ENCODE assay signal across 25 mouse cellular contexts in genomic region chr6:54679686-54680085, GRCm38 (mm10). TPM values are rescaled to one million over a fixed set of nuclear protein-coding genes. Genes with fewer than 3 reads are reported as not detected.
A peak's percentile ranks its signal among the peaks of the same experiment; 100 is the strongest.
DNase-seq lines count a peak whose midpoint lies in the region; ATAC-seq and TF ChIP-seq lines count a peak whose summit lies in the region.
"Had no signal": no experiment of that assay in that cellular context is flagged by ENCODE, and none has a peak within 500 bp of the region (broad histone marks: within the 10 kb centered on the region; RNA-seq: fewer than 3 reads in every experiment).

No protein-coding gene starts in this region.

- 43% methylated on average over 5 of the region's 5 CpGs for WGBS in liver, embryonic 13.5 days (ENCODE audit: insufficient replicate concordance)
- 47% methylated on average over 5 of the region's 5 CpGs for WGBS in liver, embryonic 12.5 days (ENCODE audit: insufficient replicate concordance)
- 39% methylated on average over 5 of the region's 5 CpGs for WGBS in liver, postnatal 0 days (ENCODE audit: insufficient replicate concordance)
- WGBS in lung, adult 2 months, result 80% methylated on average over 5 of the region's 5 CpGs
- WGBS in heart, embryonic 11.5 days (ENCODE audit: insufficient replicate concordance), result 69% methylated on average over 5 of the region's 5 CpGs

- H3K4me3 ChIP-seq in liver, embryonic 13.5 days (replicated peaks), result no peak overlapping the region
- H3K4me3 ChIP-seq in liver, embryonic 12.5 days, result no peak overlapping the region
- no peak overlapping the region for H3K4me3 ChIP-seq in liver, postnatal 0 days (ENCODE audit: low read depth, low read length)
- no peak overlapping the region for H3K4me3 ChIP-seq in lung, adult 2 months (replicated peaks; ENCODE audit: extremely low read depth, low read depth, low read length)
- no peak overlapping the region for H3K4me3 ChIP-seq in heart, embryonic 11.5 days (ENCODE audit: low read depth, low read length)
- H3K4me3 ChIP-seq: hindbrain, embryonic 12.5 days; left cerebral cortex, adult 2 months; limb, embryonic 15.5 days; midbrain, embryonic 12.5 days; neural tube, embryonic 15.5 days had no signal

- H3K4me2 ChIP-seq in liver, embryonic 13.5 days, result no peak overlapping the region
- no peak overlapping the region for H3K4me2 ChIP-seq in liver, embryonic 12.5 days
- peak overlapping the region; percentile 14 for H3K4me2 ChIP-seq in liver, postnatal 0 days (ENCODE audit: low read depth, low read length)
- no peak overlapping the region for H3K4me2 ChIP-seq in heart, embryonic 11.5 days
- H3K4me2 ChIP-seq: hindbrain, embryonic 12.5 days; limb, embryonic 15.5 days; midbrain, embryonic 12.5 days; neural tube, embryonic 15.5 days had no signal

- ATAC-seq in liver, embryonic 13.5 days (ENCODE audit: low read depth), result 0 out of 2 replicates have a peak, but pooled peaks have one; percentile 19
- no peak for ATAC-seq in liver, embryonic 12.5 days
- peak; percentile 12; the same call in 1 of the 2 replicates for ATAC-seq in liver, postnatal 0 days
- ATAC-seq in heart, embryonic 11.5 days (replicated peaks; ENCODE audit: insufficient number of reproducible peaks, low FRiP score, low TSS enrichment), result no peak
- ATAC-seq: forebrain, postnatal 0 days; intestine, postnatal 0 days; lung, postnatal 0 days had no signal

- no peak overlapping the region for H3K27ac ChIP-seq in liver, embryonic 13.5 days
- H3K27ac ChIP-seq in liver, embryonic 12.5 days, result no peak overlapping the region
- H3K27ac ChIP-seq in liver, postnatal 0 days (ENCODE audit: low read depth), result peak overlapping the region; percentile 37; the same call in 1 of the 2 replicates
- no peak overlapping the region for H3K27ac ChIP-seq in heart, embryonic 11.5 days (ENCODE audit: low read depth, low read length)
- H3K27ac ChIP-seq: hindbrain, embryonic 12.5 days; left cerebral cortex, adult 2 months; limb, embryonic 15.5 days; midbrain, embryonic 12.5 days; neural tube, embryonic 15.5 days had no signal

- TF ChIP-seq POLR2A in lung, adult 2 months (IDR thresholded peaks at IDR 0.05; ENCODE audit: borderline replicate concordance, extremely low read depth, low read depth, low read length), result no peak

- peak; percentile 16 for DNase-seq in liver, embryonic 13.5 days
- DNase-seq in c-Kit-positive CD71-positive TER-119-negative erythroid progenitor cells, embryonic 14.5 days (ENCODE audit: low read depth), result peak; percentile 46
- peak; percentile 62 for DNase-seq in liver, postnatal 0 days
- peak; percentile 77 to 80 for DNase-seq in spleen, postnatal 4 days (ENCODE audit: low spot score in 2 of 2)
- DNase-seq in lung, adult 2 months, result no peak
- DNase-seq: adrenal gland, postnatal 25 days; cerebellum, adult 11-12 months; cerebellum, postnatal 10 days; forebrain, postnatal 0 days; gastrocnemius, postnatal 14 days; heart, adult 18-20 months; kidney, postnatal 25 days; left cerebral cortex, postnatal 4 days; right cerebral cortex, adult 18-20 months; right cerebral cortex, postnatal 4 days; thymus, postnatal 25 days had no signal

- no peak overlapping the region for H3K9ac ChIP-seq in liver, embryonic 13.5 days
- no peak overlapping the region for H3K9ac ChIP-seq in liver, embryonic 12.5 days
- no peak overlapping the region for H3K9ac ChIP-seq in liver, postnatal 0 days (replicated peaks)
- no peak overlapping the region for H3K9ac ChIP-seq in heart, embryonic 11.5 days (ENCODE audit: low read depth, low read length)
- H3K9ac ChIP-seq: forebrain, postnatal 0 days; hindbrain, embryonic 12.5 days; limb, embryonic 15.5 days; midbrain, embryonic 12.5 days; neural tube, embryonic 15.5 days had no signal

- H3K9me3 ChIP-seq in liver, embryonic 13.5 days (replicated peaks), result no peaks in the 10 kb centered on the region
- no peaks in the 10 kb centered on the region for H3K9me3 ChIP-seq in liver, embryonic 12.5 days (replicated peaks)
- no peaks in the 10 kb centered on the region for H3K9me3 ChIP-seq in liver, postnatal 0 days (ENCODE audit: low read length)
- H3K9me3 ChIP-seq in heart, embryonic 11.5 days (replicated peaks; ENCODE audit: control insufficient read depth, low read length), result no peaks in the 10 kb centered on the region
- H3K9me3 ChIP-seq: hindbrain, embryonic 12.5 days; limb, embryonic 15.5 days; midbrain, embryonic 12.5 days; neural tube, embryonic 15.5 days had no signal

- TF ChIP-seq CTCF in liver, postnatal 0 days (IDR thresholded peaks at IDR 0.05; ENCODE audit: low read depth), result no peak
- no peak for TF ChIP-seq CTCF in lung, adult 2 months (IDR thresholded peaks at IDR 0.05; ENCODE audit: insufficient read depth, low read length)

- H3K4me1 ChIP-seq in liver, embryonic 13.5 days (replicated peaks), result peaks cover 32% of the 10 kb centered on the region
- peaks cover 31% of the 10 kb centered on the region for H3K4me1 ChIP-seq in liver, embryonic 12.5 days
- H3K4me1 ChIP-seq in liver, postnatal 0 days (ENCODE audit: insufficient read depth), result peaks cover 18% of the 10 kb centered on the region
- peaks cover 12% of the 10 kb centered on the region for H3K4me1 ChIP-seq in lung, adult 2 months (ENCODE audit: control insufficient read depth, insufficient read depth, low read length)
- H3K4me1 ChIP-seq in heart, embryonic 11.5 days (ENCODE audit: control insufficient read depth, insufficient read depth, low read length), result peaks cover 4% of the 10 kb centered on the region; the same call in 1 of the 2 replicates

- TF ChIP-seq EP300 in liver, postnatal 0 days (IDR thresholded peaks at IDR 0.05; ENCODE audit: low read depth), result peak; percentile 87

- peaks cover 34% of the 10 kb centered on the region for H3K27me3 ChIP-seq in liver, embryonic 13.5 days
- peaks cover 36% of the 10 kb centered on the region for H3K27me3 ChIP-seq in liver, embryonic 12.5 days (replicated peaks)
- peaks cover 12% of the 10 kb centered on the region; the same call in 1 of the 2 replicates for H3K27me3 ChIP-seq in liver, postnatal 0 days (ENCODE audit: insufficient read depth, low read length)
- H3K27me3 ChIP-seq in heart, embryonic 11.5 days (ENCODE audit: control insufficient read depth, insufficient read depth, low read length), result peaks cover 23% of the 10 kb centered on the region

- no peaks in the 10 kb centered on the region for H3K36me3 ChIP-seq in liver, embryonic 13.5 days
- H3K36me3 ChIP-seq in liver, embryonic 12.5 days, result no peaks in the 10 kb centered on the region
- H3K36me3 ChIP-seq in liver, postnatal 0 days (replicated peaks; ENCODE audit: insufficient read depth, low read length), result no peaks in the 10 kb centered on the region
- no peaks in the 10 kb centered on the region for H3K36me3 ChIP-seq in heart, embryonic 11.5 days (ENCODE audit: control insufficient read depth, insufficient read depth, low read length)
- H3K36me3 ChIP-seq: hindbrain, embryonic 12.5 days; limb, embryonic 15.5 days; midbrain, embryonic 12.5 days; neural tube, embryonic 15.5 days had no signal

RNA-seq across cellular contexts. Expression of gene Mturn, which starts 1.7 kb away (rescaled TPM):
- polyA plus RNA-seq in liver, embryonic 13.5 days (2015; fragmentation: Nextera tagmentation; extraction: Ambion mirVana), result 0.88 and 1.2 TPM in 2 replicates
- 0.72 and 1.1 TPM in 2 replicates for polyA plus RNA-seq in liver, embryonic 12.5 days (2016; fragmentation: Nextera tagmentation; extraction: Ambion mirVana)
- polyA plus RNA-seq in liver, postnatal 0 days (2015; fragmentation: Nextera tagmentation; extraction: Ambion mirVana), result 1.8 and 4.0 TPM in 2 replicates
- 9.3 and 9.5 TPM in 2 replicates for polyA plus RNA-seq in lung, adult 2 months (2012; rRNA removed)
- polyA plus RNA-seq in heart, embryonic 11.5 days (2014; fragmentation: Nextera tagmentation; extraction: Ambion mirVana), result 3.7 and 4.4 TPM in 2 replicates

Comparison
In these comparisons a context has a peak if more than half of its experiments do, and no peak if none do; other contexts are left out.
1. ATAC-seq: peak in liver, embryonic 13.5 days (single experiment) and liver, postnatal 0 days (single experiment); none in liver, embryonic 12.5 days (single experiment) and heart, embryonic 11.5 days (single experiment).